Mouse (Mus musculus): ENCODE measurements at regions not wholly inside any gene's neighbourhood (a gene's known extent, or its start where the extent isn't known, plus 50 kb on each side); places are given as distances from the start of the nearest gene placed in this dataset.

GRCm38 (mm10) chr8:6688595-6688994 lies 1583.4 kb upstream of the Slc10a2 start:
- WGBS, result 86% methylated on average over 4 of the region's 4 CpGs
- Histone ChIP-seq H3K9me3 (ENCODE audit: control insufficient read depth, low read length) (no peaks in the 10 kb centered on the region), H3K27ac (replicated peaks; ENCODE audit: low read depth, low read length) (no peak overlapping the region), H3K36me3 (ENCODE audit: control insufficient read depth, insufficient read depth, low read length) (no peaks in the 10 kb centered on the region), H3K4me1 (ENCODE audit: control insufficient read depth, insufficient read depth, low read length) (no peaks in the 10 kb centered on the region), H3K27me3 (ENCODE audit: control insufficient read depth, insufficient read depth, low read length) (no peaks in the 10 kb centered on the region), H3K4me3 (ENCODE audit: low read depth, low read length) (no peak overlapping the region), H3K9ac (ENCODE audit: low read length) (no peak overlapping the region), H3K4me2 (ENCODE audit: low read depth, severe bottlenecking) (no peak overlapping the region)
- DNase-seq (ENCODE audit: low spot score) (no peak), ATAC-seq (ENCODE audit: insufficient number of reproducible peaks, low FRiP score, low TSS enrichment, low read depth) (no peak)

GRCm38 (mm10) chr8:6658860-6659259 lies 1553.7 kb upstream of the Slc10a2 start:
- H3K4me2 ChIP-seq (ENCODE audit: low read depth, severe bottlenecking), result no peak overlapping the region
- no peak for DNase-seq (ENCODE audit: low spot score)
- H3K9ac ChIP-seq (ENCODE audit: low read length), result no peak overlapping the region
- 75% methylated on average over 1 of the region's 1 CpGs for WGBS
- H3K9me3 ChIP-seq (ENCODE audit: control insufficient read depth, low read length), result no peaks in the 10 kb centered on the region
- H3K36me3 ChIP-seq (ENCODE audit: control insufficient read depth, insufficient read depth, low read length), result no peaks in the 10 kb centered on the region
- H3K4me3 ChIP-seq (ENCODE audit: low read depth, low read length), result no peak overlapping the region
- no peak overlapping the region for H3K27ac ChIP-seq (replicated peaks; ENCODE audit: low read depth, low read length)
- ATAC-seq (ENCODE audit: insufficient number of reproducible peaks, low FRiP score, low TSS enrichment, low read depth), result no peak
- H3K27me3 ChIP-seq (ENCODE audit: control insufficient read depth, insufficient read depth, low read length), result no peaks in the 10 kb centered on the region
- H3K4me1 ChIP-seq (ENCODE audit: control insufficient read depth, insufficient read depth, low read length), result no peaks in the 10 kb centered on the region

DNA sequence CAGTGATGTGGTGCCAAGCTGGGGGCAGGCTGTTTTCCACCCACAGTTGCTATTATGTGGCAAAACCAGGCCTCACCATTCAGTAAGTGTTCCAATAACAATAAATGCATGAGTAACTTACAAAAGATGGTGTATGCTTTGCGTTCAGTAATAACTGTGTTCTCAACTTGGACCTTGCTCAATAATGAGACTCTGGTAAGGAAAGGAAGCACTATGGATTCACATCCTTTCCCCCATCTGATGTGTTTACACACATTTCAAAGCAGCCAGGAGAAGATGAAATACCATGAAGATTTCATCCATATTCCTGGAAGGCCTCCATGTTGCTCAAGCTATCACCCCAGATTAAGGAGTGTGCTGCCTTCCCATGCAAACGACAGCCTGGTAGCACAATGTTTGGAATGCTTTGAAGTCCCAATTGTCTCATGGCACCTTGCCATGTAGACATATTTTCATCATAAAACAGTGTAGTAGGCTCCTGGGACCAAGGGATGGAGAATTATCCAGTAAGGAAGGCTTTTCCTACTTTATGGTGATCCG lies 1552.4 kb upstream of the Slc10a2 start:
- Histone ChIP-seq H3K4me1 (ENCODE audit: control insufficient read depth, insufficient read depth, low read length) (no peaks in the 10 kb centered on the region), H3K36me3 (ENCODE audit: control insufficient read depth, insufficient read depth, low read length) (no peaks in the 10 kb centered on the region), H3K4me2 (ENCODE audit: low read depth, severe bottlenecking) (no peak overlapping the region), H3K9ac (ENCODE audit: low read length) (no peak overlapping the region), H3K27ac (replicated peaks; ENCODE audit: low read depth, low read length) (no peak overlapping the region), H3K9me3 (ENCODE audit: control insufficient read depth, low read length) (no peaks in the 10 kb centered on the region), H3K27me3 (ENCODE audit: control insufficient read depth, insufficient read depth, low read length) (no peaks in the 10 kb centered on the region), H3K4me3 (ENCODE audit: low read depth, low read length) (no peak overlapping the region)
- 81% methylated on average over 3 of the region's 3 CpGs for WGBS
- ATAC-seq (ENCODE audit: insufficient number of reproducible peaks, low FRiP score, low TSS enrichment, low read depth) (no peak), DNase-seq (ENCODE audit: low spot score) (no peak)

GRCm38 (mm10) chr8:6652180-6652579 lies 1547.0 kb upstream of the Slc10a2 start:
- ATAC-seq (ENCODE audit: insufficient number of reproducible peaks, low FRiP score, low TSS enrichment, low read depth) (no peak), DNase-seq (ENCODE audit: low spot score) (no peak)
- H3K4me1 ChIP-seq (ENCODE audit: control insufficient read depth, insufficient read depth, low read length), result no peaks in the 10 kb centered on the region
- H3K4me2 ChIP-seq (ENCODE audit: low read depth, severe bottlenecking), result no peak overlapping the region
- H3K27me3 ChIP-seq (ENCODE audit: control insufficient read depth, insufficient read depth, low read length), result no peaks in the 10 kb centered on the region
- H3K9ac ChIP-seq (ENCODE audit: low read length), result no peak overlapping the region
- no peak overlapping the region for H3K27ac ChIP-seq (replicated peaks; ENCODE audit: low read depth, low read length)
- no peaks in the 10 kb centered on the region for H3K9me3 ChIP-seq (ENCODE audit: control insufficient read depth, low read length)
- H3K36me3 ChIP-seq (ENCODE audit: control insufficient read depth, insufficient read depth, low read length), result no peaks in the 10 kb centered on the region
- H3K4me3 ChIP-seq (ENCODE audit: low read depth, low read length), result no peak overlapping the region

GRCm38 (mm10) chr8:6648083-6648482 lies 1542.9 kb upstream of the Slc10a2 start:
- H3K9ac ChIP-seq (ENCODE audit: low read length), result no peak overlapping the region
- no peaks in the 10 kb centered on the region for H3K36me3 ChIP-seq (ENCODE audit: control insufficient read depth, insufficient read depth, low read length)
- H3K4me3 ChIP-seq (ENCODE audit: low read depth, low read length), result no peak overlapping the region
- no peak for DNase-seq (ENCODE audit: low spot score)
- no peaks in the 10 kb centered on the region for H3K4me1 ChIP-seq (ENCODE audit: control insufficient read depth, insufficient read depth, low read length)
- H3K27me3 ChIP-seq (ENCODE audit: control insufficient read depth, insufficient read depth, low read length), result no peaks in the 10 kb centered on the region
- ATAC-seq (ENCODE audit: insufficient number of reproducible peaks, low FRiP score, low TSS enrichment, low read depth), result no peak
- H3K4me2 ChIP-seq (ENCODE audit: low read depth, severe bottlenecking), result no peak overlapping the region
- no peak overlapping the region for H3K27ac ChIP-seq (replicated peaks; ENCODE audit: low read depth, low read length)
- H3K9me3 ChIP-seq (ENCODE audit: control insufficient read depth, low read length), result no peaks in the 10 kb centered on the region

DNA sequence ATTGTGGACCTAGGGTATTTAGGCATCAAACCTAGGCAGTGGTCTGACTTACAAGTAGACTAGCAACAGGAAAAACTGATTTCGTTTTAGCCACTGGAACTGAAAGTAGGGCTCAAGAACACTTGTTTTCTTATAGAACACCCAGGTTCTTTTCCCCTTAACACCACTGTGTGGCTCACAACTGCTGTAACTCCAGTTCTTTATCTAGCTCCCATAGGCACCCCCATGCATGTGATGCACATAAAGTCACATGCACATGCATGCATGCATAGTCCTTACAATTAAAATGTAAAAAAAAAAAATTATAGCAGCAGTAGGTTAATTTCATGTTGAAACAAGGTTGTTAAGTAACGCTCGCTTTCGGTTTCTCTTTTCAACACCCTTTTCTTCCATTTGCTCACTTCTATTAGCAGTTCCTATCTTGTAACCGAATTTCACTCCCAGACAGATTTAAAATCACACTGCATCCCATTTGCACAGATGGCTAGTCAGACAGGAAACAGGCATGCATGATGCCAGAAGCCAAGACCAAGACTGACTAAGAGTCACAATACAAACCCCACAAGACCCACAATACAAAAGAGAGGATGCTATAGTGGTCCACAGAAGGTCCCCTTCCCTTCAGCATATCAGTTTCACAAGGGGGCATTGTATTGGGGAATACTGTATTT lies 1540.3 kb upstream of the Slc10a2 start:
- no peaks in the 10 kb centered on the region for H3K9me3 ChIP-seq (ENCODE audit: control insufficient read depth, low read length)
- H3K9ac ChIP-seq (ENCODE audit: low read length), result no peak overlapping the region
- no peak for ATAC-seq (ENCODE audit: insufficient number of reproducible peaks, low FRiP score, low TSS enrichment, low read depth)
- H3K4me3 ChIP-seq (ENCODE audit: low read depth, low read length), result no peak overlapping the region
- no peak overlapping the region for H3K4me2 ChIP-seq (ENCODE audit: low read depth, severe bottlenecking)
- no peaks in the 10 kb centered on the region for H3K4me1 ChIP-seq (ENCODE audit: control insufficient read depth, insufficient read depth, low read length)
- WGBS, result 86% methylated on average over 5 of the region's 5 CpGs
- no peak for DNase-seq (ENCODE audit: low spot score)
- no peaks in the 10 kb centered on the region for H3K36me3 ChIP-seq (ENCODE audit: control insufficient read depth, insufficient read depth, low read length)
- H3K27ac ChIP-seq (replicated peaks; ENCODE audit: low read depth, low read length), result no peak overlapping the region
- no peaks in the 10 kb centered on the region for H3K27me3 ChIP-seq (ENCODE audit: control insufficient read depth, insufficient read depth, low read length)

- no peak for DNase-seq (ENCODE audit: low spot score)
- WGBS, result 86% methylated on average over 2 of the region's 2 CpGs
- no peaks in the 10 kb centered on the region for H3K9me3 ChIP-seq (ENCODE audit: control insufficient read depth, low read length)
- ATAC-seq (ENCODE audit: insufficient number of reproducible peaks, low FRiP score, low TSS enrichment, low read depth), result no peak
- no peaks in the 10 kb centered on the region for H3K27me3 ChIP-seq (ENCODE audit: control insufficient read depth, insufficient read depth, low read length)
- no peaks in the 10 kb centered on the region for H3K4me1 ChIP-seq (ENCODE audit: control insufficient read depth, insufficient read depth, low read length)
- H3K4me2 ChIP-seq (ENCODE audit: low read depth, severe bottlenecking), result no peak overlapping the region
- no peaks in the 10 kb centered on the region for H3K36me3 ChIP-seq (ENCODE audit: control insufficient read depth, insufficient read depth, low read length)
- H3K27ac ChIP-seq (replicated peaks; ENCODE audit: low read depth, low read length), result no peak overlapping the region
- no peak overlapping the region for H3K4me3 ChIP-seq (ENCODE audit: low read depth, low read length)
- H3K9ac ChIP-seq (ENCODE audit: low read length), result no peak overlapping the region
Observed at GRCm38 (mm10) chr8:6644396-6644795, 1539.2 kb upstream of the Slc10a2 start.

DNA sequence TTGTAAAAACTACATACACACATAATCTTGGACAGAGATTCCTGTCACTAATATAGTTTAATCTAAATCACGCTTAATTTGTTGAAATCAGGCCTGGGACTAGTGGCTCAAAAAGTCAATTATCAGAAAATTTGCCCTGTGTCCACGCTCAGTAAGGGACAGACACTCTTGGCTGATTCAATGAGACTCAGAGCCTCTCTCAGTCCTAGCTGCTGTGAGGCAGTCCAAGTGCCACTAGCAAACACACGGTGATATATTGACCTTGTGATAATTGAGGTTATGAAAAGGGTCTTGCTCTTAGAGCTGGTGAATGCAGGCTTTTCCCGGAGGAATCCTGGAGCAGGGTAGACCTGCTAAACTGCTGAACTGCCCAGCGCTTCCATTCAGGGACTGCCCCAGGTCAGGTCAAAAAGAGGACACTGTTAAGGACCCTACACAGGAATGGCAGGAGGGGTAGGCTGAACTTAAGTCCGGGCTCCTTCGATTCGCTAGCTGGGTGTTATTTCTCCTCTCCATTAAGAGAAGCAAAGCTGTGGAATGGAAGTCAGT lies 1521.9 kb upstream of the Slc10a2 start:
- H3K4me3 ChIP-seq (ENCODE audit: low read depth, low read length), result no peak overlapping the region

DNA sequence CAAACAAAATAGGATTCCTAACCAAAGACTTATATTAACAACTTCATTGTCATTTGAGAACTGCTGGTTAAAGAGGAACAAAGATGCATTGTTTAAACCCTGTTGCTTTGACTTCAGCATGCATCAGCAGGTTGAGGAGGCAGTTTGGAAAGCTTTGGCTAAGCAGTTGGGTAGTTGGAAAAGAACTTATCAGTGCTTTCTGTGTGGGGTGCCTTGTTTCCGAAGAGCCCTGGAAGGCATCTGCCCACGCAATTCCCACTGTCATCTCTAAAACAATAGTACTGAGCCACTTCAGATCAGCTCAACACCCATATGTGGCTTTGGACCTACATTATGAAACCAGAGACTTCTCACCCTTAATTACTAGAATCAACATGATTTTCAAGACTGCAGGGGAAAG lies 1503.7 kb upstream of the Slc10a2 start:
- Histone ChIP-seq H3K9me3 (ENCODE audit: control insufficient read depth, low read length) (no peaks in the 10 kb centered on the region), H3K4me3 (ENCODE audit: low read depth, low read length) (no peak overlapping the region), H3K4me1 (ENCODE audit: control insufficient read depth, insufficient read depth, low read length) (no peaks in the 10 kb centered on the region), H3K27me3 (ENCODE audit: control insufficient read depth, insufficient read depth, low read length) (no peaks in the 10 kb centered on the region), H3K4me2 (ENCODE audit: low read depth, severe bottlenecking) (no peak overlapping the region), H3K9ac (ENCODE audit: low read length) (no peak overlapping the region), H3K36me3 (ENCODE audit: control insufficient read depth, insufficient read depth, low read length) (no peaks in the 10 kb centered on the region), H3K27ac (replicated peaks; ENCODE audit: low read depth, low read length) (no peak overlapping the region)
- 86% methylated on average over 2 of the region's 2 CpGs for WGBS
- ATAC-seq (ENCODE audit: insufficient number of reproducible peaks, low FRiP score, low TSS enrichment, low read depth) (no peak), DNase-seq (ENCODE audit: low spot score) (no peak)

More for the DNA sequence above, 1521.9 kb upstream of the Slc10a2 start:
- Histone ChIP-seq H3K4me1 (ENCODE audit: control insufficient read depth, insufficient read depth, low read length) (no peaks in the 10 kb centered on the region), H3K9ac (ENCODE audit: low read length) (no peak overlapping the region), H3K36me3 (ENCODE audit: control insufficient read depth, insufficient read depth, low read length) (no peaks in the 10 kb centered on the region), H3K27me3 (ENCODE audit: control insufficient read depth, insufficient read depth, low read length) (no peaks in the 10 kb centered on the region), H3K9me3 (ENCODE audit: control insufficient read depth, low read length) (no peaks in the 10 kb centered on the region), H3K4me2 (ENCODE audit: low read depth, severe bottlenecking) (no peak overlapping the region), H3K27ac (replicated peaks; ENCODE audit: low read depth, low read length) (no peak overlapping the region)
- ATAC-seq (ENCODE audit: insufficient number of reproducible peaks, low FRiP score, low TSS enrichment, low read depth), result no peak
- DNase-seq (ENCODE audit: low spot score), result no peak
- WGBS, result 69% methylated on average over 8 of the region's 8 CpGs
